Mouse (Mus musculus): ENCODE results near the gene Cavin4. TPM values are rescaled to one million over a fixed set of nuclear protein-coding genes. Genes with fewer than 3 reads are reported as not detected.

The Cavin4 gene
- total RNA-seq, 1 experiment from 2014 or later: 0.82 TPM

Other genes starting within 250 kb of the Cavin4 start
- 23.0 and 27.0 TPM in 2 replicates for gene Tex10, start 190.1 kb upstream of the Cavin4 start, total RNA-seq (2021)
- gene Msantd3, start 123.6 kb upstream of the Cavin4 start, total RNA-seq (2021): 18.7 and 22.9 TPM in 2 replicates
- 23.0 and 31.5 TPM in 2 replicates for gene Tmeff1, start 78.3 kb upstream of the Cavin4 start, total RNA-seq (2021)

Data from adrenal gland, postnatal 14 days (tissue).